Mouse (Mus musculus): ENCODE measurements around the gene Gprc5d.

GRCm38 (mm10) chr6:135078420-135078819 is 39.7 kb downstream of the Gprc5d start:
- no peak for TF ChIP-seq EP300 (IDR thresholded peaks at IDR 0.05)
- peak; percentile 42; the same call in 1 of the 2 replicates for TF ChIP-seq CTCF (IDR thresholded peaks at IDR 0.05)
